Mouse (Mus musculus): Measurements from ENCODE around the gene Gngt2.

- TF ChIP-seq EP300 (IDR thresholded peaks at IDR 0.05; ENCODE audit: low read depth) (no peak), CTCF (IDR thresholded peaks at IDR 0.05; ENCODE audit: low read depth) (no peak)
These were observed 14.6 kb upstream of the Gngt2 start for GRCm38 (mm10) chr11:95822437-95822836.

All from liver, postnatal 0 days (tissue).